Mouse (Mus musculus) liver, embryonic 14 days (tissue): ENCODE data around the gene Myh1. TPM values are rescaled to one million over a fixed set of nuclear protein-coding genes. Genes with fewer than 3 reads are reported as not detected.

Source experiments
- polyA plus RNA-seq: library from polyadenylated mRNA; depleted of rRNA; stranded (reverse); fragments of >200 nt; gene quantifications from 2 replicates; pipeline ENCODE4 v1.2.3, GENCODE M21; 2012; rRNA removed

Gene Myh1
- polyA plus RNA-seq = 0.02 TPM in 1 of 2 replicates, not detected in the other

GRCm38 (mm10) chr11:67199752-67200151, at the start of gene Myh1:
Gene Myh1 (plus strand): TSS chr11:67200052.

GRCm38 (mm10) chr11:67170727-67171126, 29.1 kb upstream of the Myh1 start, which contains the start of gene Myh2:
Gene Myh2 (plus strand): TSS chr11:67171027.

GRCm38 (mm10) chr11:67237481-67238079, 37.7 kb downstream of the Myh1 start, which contains the start of gene Myh4:
Gene Myh4 (plus strand): TSS chr11:67238029.

Other genes starting within 250 kb of the Myh1 start
- gene Tmem238l, start 243.4 kb upstream of the Myh1 start, polyA plus RNA-seq = not detected in 2 replicates
- 1.3 and 1.4 TPM in 2 replicates for gene Tmem220, start 174.9 kb upstream of the Myh1 start, polyA plus RNA-seq
- gene Adprm, start 147.5 kb upstream of the Myh1 start, polyA plus RNA-seq = 8.4 and 8.6 TPM in 2 replicates
- 2.9 and 3.3 TPM in 2 replicates for gene Sco1, start 147.4 kb upstream of the Myh1 start, polyA plus RNA-seq
- 0.09 and 4.7 TPM in 2 replicates for gene Myh3, start 121.8 kb upstream of the Myh1 start, polyA plus RNA-seq
- gene Myh2, start 29.0 kb upstream of the Myh1 start, polyA plus RNA-seq = under 0.01 TPM in 1 of 2 replicates, not detected in the other
- gene Myh4, start 38.0 kb downstream of the Myh1 start, polyA plus RNA-seq = 0.01 TPM in 1 of 2 replicates, not detected in the other
- 0.02 and 2.3 TPM in 2 replicates for gene Myh8, start 77.1 kb downstream of the Myh1 start, polyA plus RNA-seq
- 0.01 and 0.02 TPM in 2 replicates for gene Myh13, start 121.6 kb downstream of the Myh1 start, polyA plus RNA-seq